Mouse (Mus musculus) G1E-ER4 (cell line): ENCODE results near the gene Uri1. TPM values are rescaled to one million over a fixed set of nuclear protein-coding genes. Genes with fewer than 3 reads are reported as not detected.

Experiments
- GATA1 ChIP-seq: IDR thresholded peaks from one replicate; pipeline ENCODE4 v1.8.0; 2012; ENCODE audit warnings: low read length, inconsistent platforms
- polyA plus RNA-seq: library from polyadenylated mRNA; stranded (reverse); fragments of >175 nt; gene quantifications from 2 replicates; pipeline ENCODE4 v1.2.3, GENCODE M21; 2012

The Uri1 gene
- polyA plus RNA-seq, 1 experiment: 67.6 TPM

DNA sequence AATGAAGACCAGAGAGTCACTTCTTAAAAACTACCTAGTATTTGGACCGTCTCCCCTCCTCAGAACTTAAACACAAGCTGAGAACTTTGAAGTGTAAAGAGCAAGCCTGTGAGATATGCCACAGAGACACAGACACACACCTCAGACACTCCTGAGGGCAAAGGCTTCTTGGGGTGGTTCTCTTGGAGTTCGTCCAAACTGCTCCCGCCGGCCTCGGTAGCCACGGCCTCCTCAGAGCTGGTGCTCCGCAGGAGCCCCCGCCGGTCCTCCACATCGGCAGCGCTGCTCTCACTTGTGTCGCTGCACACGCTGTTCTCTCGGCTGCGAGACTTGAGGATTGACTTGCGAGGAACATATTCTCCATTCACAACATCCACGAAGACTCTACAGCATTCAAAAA, 61.0 kb downstream of the Uri1 start:
- no peak for TF ChIP-seq GATA1

DNA sequence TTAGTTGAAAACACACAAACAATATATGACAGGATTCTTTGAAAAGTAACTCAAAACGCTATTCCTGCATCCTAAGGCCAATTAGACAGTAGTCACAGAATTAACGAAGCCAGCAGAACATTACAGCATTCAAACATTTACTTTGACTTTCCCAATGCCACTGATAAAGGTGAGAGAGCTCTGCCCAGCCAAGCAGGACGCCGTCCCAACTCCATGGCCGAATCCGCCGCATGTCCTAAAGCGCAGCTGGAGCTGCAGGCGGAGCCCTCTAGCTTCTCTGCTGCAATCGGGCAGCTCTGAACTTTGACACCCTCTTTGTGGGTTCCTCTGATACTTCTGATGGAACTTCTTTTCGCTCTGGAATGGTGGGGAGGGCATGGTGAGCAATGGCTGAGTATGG, 62.1 kb downstream of the Uri1 start:
- TF ChIP-seq GATA1: no peak

DNA sequence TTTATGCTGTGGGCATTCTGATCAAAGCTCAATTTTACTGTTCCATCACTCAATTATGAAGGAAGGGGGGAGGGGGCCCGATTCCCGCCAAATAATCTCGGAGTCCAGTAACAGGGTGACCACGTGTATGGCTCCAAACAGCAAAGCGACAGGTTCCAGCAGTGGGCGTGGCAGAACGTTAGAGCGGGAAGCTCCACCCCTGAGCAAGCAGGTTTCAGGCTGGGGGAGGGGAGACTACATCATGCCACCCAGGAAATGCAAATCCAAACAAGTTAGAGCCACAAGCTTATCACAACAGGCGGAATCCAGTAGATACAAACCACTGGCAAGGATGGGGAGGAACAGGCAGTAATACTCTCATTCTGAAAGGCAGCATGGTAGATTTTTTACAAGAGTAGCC, 71.5 kb downstream of the Uri1 start:
- no peak for TF ChIP-seq GATA1

DNA sequence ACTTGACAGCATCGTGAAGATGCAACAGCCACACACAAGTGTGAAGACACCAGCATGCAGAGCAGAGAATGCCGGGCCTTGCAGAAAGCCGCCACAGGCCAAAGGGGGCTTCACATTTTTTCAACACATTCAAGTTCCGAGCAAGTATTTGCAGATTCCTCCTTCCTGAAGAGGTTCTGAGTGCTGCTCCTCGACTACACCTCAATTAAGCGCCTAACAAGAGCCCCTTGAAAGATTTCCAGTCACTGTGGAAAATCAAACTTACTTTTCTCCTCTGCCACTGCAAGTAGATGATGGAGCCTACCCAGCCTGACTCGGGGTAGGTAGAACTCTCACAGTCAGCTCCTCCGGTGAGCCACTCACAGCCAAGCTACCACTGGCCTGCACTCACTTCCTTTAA, 86.9 kb downstream of the Uri1 start:
- TF ChIP-seq GATA1: no peak

DNA sequence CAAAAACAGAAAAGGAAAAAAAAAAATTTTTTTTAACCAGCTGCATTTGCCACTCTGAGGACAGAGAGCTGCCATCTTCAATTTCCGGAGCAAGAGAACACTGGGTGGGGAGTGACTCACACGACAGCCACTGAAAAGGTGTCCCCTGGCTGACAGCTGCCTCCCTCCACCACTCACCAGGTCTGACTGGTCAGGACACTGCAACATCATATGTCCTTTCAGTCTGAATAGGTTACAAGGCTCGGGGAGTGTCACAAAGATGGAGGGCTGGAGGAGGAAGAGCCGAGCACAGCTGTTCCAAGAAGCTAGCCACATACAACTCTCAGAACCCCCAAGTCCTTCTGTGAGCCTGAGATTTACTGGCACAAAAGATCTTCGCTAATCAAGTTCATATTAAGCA, 87.6 kb downstream of the Uri1 start:
- no peak for TF ChIP-seq GATA1

DNA sequence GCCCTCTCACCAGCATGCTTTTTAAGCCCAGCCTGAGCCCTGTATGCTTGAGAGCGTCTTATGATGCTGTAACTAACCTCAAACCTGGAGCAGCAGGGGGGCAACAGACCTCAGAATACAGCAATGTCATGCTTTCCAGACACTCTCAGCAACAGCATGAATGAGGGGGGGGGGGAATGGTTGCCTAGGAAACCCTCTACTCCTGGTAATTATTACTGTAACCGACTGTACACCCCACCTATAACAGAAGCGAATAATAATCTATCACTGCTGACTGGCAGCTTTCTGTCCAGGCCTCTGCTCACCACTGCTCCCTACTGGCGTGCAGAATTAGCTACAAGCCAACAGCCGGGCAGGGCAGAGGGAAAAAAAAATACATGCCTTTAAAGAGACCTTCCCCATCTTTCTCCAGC, 88.6 kb downstream of the Uri1 start:
- no peak for TF ChIP-seq GATA1

DNA sequence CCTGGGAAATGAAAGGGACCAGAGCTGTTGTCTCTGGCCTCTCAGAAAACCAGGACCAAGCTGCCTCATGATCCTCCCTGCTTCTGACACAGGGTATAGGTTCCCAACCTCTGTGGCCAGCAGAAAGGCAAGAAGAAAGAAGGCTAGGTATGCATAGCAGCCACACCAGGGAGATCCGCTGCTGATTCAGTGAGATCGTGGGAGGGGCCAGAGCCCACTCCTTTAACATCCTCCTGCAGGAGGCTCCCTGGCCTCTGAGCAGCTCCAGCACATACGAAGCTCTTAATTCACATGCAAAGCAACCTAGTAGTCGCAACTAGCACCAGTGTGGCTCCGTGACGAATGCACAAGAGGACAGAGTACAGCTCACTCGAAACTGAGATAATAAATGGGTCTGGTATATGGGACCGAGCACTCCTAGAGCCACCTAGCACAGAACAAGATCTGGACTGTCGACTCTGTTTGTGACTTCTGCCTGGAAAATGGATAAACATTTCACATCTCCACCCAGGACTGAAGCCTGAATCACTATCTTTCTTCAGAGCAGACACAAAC, 89.5 kb downstream of the Uri1 start:
- no peak for TF ChIP-seq GATA1

DNA sequence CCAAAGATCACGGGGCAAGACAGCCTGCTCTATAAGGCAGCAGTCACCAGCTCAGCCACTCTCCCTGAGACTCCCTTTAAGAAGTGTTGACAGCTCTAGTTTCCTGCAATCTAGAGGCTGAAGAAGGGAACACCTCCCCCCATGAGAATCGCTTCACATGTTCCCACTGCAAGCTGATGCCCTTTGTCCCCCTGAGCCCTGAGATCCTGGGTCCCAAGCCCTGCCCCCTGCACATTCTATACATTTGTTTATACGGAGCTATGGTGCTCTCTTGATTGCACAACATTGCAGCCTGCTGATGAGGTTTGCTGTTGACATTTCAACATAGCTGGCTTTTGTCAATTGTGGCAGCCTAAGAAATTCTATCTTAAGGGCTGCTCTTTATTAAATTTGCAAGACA, 91.7 kb downstream of the Uri1 start:
- no peak for TF ChIP-seq GATA1

DNA sequence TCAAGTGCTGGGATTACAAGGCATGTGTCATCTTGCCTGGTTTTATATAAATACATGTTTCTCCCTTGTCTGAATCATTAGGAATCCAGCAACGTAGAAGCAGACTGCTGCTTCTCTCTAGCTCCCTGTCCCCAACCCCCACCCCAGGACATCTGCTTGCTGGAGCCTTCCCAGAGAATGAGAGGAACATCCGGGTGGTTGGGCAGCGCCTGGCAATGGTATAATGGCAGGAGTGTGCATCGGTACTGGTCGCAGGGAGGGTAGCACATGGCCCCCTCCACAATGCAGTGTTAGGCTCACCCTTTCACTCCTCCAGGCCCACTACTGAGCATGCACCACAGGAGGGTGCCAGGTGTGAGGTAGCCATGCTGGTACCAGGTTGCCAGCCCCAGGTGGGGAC, 93.6 kb downstream of the Uri1 start:
- TF ChIP-seq GATA1: no peak

DNA sequence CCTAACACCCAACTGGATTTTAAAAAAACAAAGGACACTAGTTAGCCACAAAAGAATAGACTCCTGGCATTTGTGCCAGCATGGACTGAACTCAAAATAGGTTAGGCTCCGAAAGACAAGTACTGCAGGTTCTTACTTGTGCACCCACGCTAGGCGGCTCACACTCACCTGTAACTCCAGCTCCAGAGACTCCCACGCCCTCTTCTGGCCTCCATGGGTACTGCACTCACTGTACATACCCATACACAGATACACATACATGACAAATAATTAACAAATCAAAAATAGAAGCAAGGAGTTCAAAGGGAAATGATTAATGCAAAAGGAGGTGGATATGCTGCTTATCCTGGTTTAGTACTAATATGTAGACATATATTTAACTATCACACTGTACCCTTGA, 100.4 kb downstream of the Uri1 start:
- no peak for TF ChIP-seq GATA1

DNA sequence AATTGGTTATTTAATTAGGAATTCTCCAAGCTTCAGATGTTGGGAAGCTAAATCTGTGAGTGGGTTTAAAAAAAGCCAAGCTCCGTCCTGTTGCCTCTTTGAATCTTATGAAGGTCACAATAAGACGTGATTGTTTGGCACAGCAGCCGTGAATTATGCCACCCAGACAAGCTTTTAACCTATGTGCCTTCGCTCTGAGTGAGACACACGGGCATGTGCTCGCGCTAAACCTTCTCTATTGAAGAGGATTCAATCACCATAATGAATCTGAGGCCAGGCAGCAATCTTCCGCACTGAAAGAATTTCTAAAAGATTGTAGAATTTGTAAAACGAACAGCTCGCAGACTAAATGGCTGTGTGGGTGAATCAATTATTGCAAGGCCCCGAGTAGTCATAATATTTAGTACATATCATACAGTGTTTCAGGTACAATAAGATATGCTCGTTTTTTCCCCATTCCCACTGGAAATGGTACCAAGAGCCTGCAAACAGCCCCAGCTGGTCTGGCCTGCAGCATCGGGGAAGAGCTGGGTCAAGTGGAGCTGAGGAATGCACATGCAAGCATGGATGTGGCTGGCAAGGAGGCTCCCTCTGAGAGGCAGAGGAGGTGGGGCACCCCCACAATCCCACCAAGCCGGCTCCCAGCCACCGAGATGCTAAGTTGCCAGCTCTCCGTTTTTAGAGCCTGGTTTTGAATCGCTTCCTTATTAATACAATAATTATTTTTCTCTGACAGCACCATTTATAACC, 101.5 kb downstream of the Uri1 start:
- no peak for TF ChIP-seq GATA1

DNA sequence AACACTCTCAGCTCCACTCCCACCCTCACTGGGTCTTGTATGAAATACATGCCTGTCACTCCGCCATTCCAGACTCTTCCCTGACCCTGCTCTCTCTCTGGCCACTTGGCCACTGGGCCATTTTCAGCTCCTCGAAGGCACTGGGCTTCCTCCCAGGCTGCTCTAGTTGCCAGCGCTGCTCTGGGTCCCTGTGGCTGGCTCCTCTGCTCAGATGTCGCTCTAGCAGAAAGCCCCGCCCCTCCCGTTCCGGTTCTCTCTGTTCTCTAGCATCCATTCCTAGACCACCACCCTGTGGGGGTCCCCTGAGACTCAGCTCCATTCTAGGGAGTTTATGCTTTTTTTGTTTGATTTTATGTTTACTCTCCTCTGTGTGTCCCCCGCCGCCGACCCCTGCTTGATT, 104.4 kb downstream of the Uri1 start:
- no peak for TF ChIP-seq GATA1

DNA sequence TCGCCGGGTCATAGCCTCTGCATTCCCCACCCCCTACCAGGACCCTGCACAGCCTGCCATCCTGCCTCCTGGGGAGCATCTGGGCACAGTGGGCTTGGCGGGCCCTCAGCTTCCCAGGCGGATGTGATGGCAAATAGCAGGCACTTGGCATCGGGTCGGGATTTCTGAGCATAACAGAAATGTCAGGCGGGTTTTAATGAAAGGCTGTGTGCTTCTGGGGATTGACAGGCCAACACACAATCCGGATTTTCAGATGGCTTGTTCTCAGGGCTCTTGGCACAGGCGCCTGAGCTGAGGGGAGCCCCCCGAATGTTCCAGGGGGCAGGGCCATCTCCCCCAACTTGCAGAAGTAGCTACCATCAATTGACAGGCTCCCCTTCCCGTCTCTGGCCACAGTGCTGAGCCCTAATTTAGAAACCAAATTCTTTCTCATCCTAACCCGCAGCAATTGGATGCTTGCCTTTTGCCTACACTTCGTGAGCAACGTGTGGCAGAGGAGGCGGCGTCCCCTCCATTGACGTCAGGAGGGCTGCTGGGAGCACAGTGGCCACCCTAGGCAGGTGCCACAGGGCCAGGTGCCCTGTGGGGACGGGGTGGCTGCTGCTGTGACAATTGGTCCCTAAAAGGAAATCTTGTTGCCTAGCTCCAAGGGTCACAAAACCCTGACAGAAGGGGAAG, 106.5 kb downstream of the Uri1 start:
- no peak for TF ChIP-seq GATA1

DNA sequence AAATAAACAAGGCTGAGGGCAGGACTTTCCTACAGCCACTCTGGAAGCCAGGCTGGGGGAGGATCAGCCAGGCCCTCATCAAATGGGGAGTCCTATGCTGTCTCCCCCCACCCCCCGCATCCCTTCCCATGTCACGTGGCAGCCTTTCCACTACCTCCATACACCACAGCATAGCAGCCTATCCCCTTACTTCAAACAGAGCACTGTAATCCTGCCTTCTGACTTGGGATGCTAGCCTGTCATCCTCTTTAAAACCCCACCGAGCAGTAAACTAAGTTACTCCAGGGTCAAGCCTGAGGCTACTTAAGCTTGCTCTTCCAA, 111.6 kb downstream of the Uri1 start:
- no peak for TF ChIP-seq GATA1

DNA sequence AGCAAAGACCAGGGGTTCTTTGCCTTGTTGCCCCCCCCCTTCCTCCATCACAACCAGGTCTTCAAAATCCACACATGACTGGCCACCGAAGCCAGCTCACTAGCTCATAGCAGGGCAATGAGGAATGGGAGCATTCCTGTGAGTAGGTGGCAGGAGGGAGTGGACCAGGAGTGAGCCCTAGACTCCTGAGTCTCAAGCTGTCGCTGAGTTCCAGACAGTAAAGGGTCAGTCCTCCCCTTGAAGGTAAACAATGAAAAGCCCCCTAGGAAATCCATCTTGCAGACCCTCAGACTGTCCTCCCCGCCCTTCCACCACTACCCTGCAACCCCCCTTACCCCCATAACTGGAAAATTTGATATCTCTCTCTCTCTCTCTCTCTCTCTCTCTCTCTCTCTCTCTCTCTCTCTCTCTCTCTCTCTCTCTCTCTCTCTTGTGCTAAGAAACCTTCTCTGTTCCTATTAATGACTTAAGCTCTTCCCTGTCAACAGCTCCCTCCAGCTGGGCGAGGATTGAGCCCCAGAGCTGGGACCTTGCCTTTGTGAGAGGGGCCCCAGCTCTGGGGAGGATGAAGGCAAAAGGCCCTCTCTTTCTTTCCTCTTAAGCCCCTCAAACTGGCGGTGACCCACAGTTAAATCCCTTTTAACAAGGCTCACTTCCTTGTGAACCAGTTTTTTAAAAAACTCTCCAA, 112.1 kb downstream of the Uri1 start:
- TF ChIP-seq GATA1: no peak

DNA sequence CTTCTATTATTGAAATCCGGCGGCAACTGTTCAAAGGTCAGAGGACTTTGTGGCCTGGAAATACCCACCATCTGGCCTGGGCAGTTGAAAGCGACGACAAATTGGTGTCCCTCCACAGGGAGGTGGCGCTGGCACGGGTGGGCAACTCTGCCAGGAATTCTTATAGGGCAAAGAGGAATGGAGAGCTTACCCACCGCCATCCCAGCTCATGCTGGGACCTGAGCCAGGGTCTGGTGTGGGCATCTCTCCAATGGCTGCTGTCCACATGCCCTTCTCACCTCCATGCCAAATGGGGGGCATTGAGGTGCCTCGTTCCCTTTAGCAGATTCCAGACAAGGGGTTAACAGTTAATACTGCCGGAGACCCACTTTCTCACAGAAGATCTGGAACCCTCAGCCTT, 113.2 kb downstream of the Uri1 start:
- TF ChIP-seq GATA1: no peak

Other genes with a start within 250 kb of the Uri1 start
- gene Zfp536, start 249.9 kb downstream of the Uri1 start, polyA plus RNA-seq: not detected in 2 replicates
- 70.0 and 86.0 TPM in 2 replicates for gene Ccne1, start 84.0 kb upstream of the Uri1 start, polyA plus RNA-seq
- 12.3 and 13.4 TPM in 2 replicates for gene 1600014C10Rik, start 159.7 kb upstream of the Uri1 start, polyA plus RNA-seq
- 0.02 TPM in 1 of 2 replicates, not detected in the other for gene Plekhf1, start 204.5 kb upstream of the Uri1 start, polyA plus RNA-seq
- 4.0 and 25.8 TPM in 2 replicates for gene Pop4, start 247.9 kb upstream of the Uri1 start, polyA plus RNA-seq